Comparison of ENCODE assay signal across 8 mouse cellular contexts in the genomic region with DNA sequence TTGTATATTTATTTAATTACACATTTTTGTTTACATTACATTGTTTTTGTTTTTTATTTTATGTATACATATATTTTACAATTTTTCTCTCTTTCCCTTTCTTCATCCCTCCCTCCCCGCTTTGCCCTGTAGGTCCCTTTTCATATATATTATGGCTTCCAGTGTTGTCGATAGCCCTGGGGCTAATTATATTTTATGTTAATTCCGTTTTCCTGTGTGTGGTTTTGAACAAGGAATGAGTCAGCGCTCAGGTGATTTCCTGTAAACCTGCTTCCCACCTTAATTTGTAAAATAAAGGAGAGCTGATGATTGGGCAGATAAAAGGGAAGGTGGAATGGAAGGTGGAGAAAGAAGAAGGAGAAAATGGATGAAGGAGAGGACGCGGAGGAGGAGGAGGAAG. TPM values are rescaled to one million over a fixed set of nuclear protein-coding genes. Genes with fewer than 3 reads are reported as not detected.
DNase-seq lines count a peak whose midpoint lies in the region; ATAC-seq and TF ChIP-seq lines count a peak whose summit lies in the region.

A gene (plus strand): TSS at position 350 of the 400 bp plus-strand sequence.

- intact Hi-C loops in heart, postnatal 36 days (cut with DNase I) = no loop called here

- no peak for ATAC-seq in erythroid progenitor cell, adult 5-6 weeks (replicated peaks; ENCODE audit: low FRiP score, poor library complexity, severe bottlenecking)
- no peak for ATAC-seq in limb, embryonic 13.5 days (ENCODE audit: low FRiP score, low read depth)

- peak within 1 kb of the TSS; percentile 99 for H3K4me3 ChIP-seq in E14TG2a.4 (replicated peaks; ENCODE audit: low read length)
- H3K4me3 ChIP-seq in limb, embryonic 13.5 days = peak within 1 kb of the TSS; percentile 95
- H3K4me3 ChIP-seq in small intestine, adult 2 months (ENCODE audit: low read depth, low read length) = peak within 1 kb of the TSS; percentile 77

- H3K27me3 ChIP-seq in E14TG2a.4 (ENCODE audit: insufficient read depth, low read length) = no peaks in the 10 kb centered on the region
- no peaks in the 10 kb centered on the region for H3K27me3 ChIP-seq in limb, embryonic 13.5 days
- H3K27me3 ChIP-seq in small intestine, adult 2 months (ENCODE audit: control insufficient read depth, insufficient read depth, low read length) = no peaks in the 10 kb centered on the region

- no peaks in the 10 kb centered on the region for H3K9me3 ChIP-seq in E14TG2a.4 (ENCODE audit: low read length)
- H3K9me3 ChIP-seq in limb, embryonic 13.5 days = no peaks in the 10 kb centered on the region

- WGBS in limb, embryonic 13.5 days = 75% methylated on average over 6 of the region's 6 CpGs
- WGBS in small intestine, adult 2 months = 71% methylated on average over 6 of the region's 6 CpGs

- H3K4me2 ChIP-seq in limb, embryonic 13.5 days (replicated peaks) = peak within 1 kb of the TSS; percentile 67

- TF ChIP-seq CTCF in E14TG2a.4 (conservative IDR thresholded peaks at IDR 0.05; ENCODE audit: low read length) = no peak
- no peak for TF ChIP-seq CTCF in small intestine, adult 2 months (IDR thresholded peaks at IDR 0.05; ENCODE audit: extremely low read depth, insufficient read length, insufficient replicate concordance, low read depth, low read length)

- DNase-seq in 416B (ENCODE audit: low read depth) = peak; percentile 10
- DNase-seq in heart, postnatal 36 days = no peak
- DNase-seq in lung, postnatal 10 days = no peak
- DNase-seq in cerebellum, adult 9-10 months = no peak

- H3K4me1 ChIP-seq in E14TG2a.4 (replicated peaks; ENCODE audit: low read depth, low read length) = peaks cover 51% of the 10 kb centered on the region
- H3K4me1 ChIP-seq in limb, embryonic 13.5 days = peaks cover 11% of the 10 kb centered on the region
- H3K4me1 ChIP-seq in small intestine, adult 2 months (ENCODE audit: control insufficient read depth, insufficient read depth, insufficient read length, low read length) = peaks cover 2% of the 10 kb centered on the region; the same call in 1 of the 2 replicates

- peak within 1 kb of the TSS; percentile 98 for H3K9ac ChIP-seq in limb, embryonic 13.5 days

- TF ChIP-seq POLR2A in small intestine, adult 2 months (IDR thresholded peaks at IDR 0.05; ENCODE audit: low read depth, low read length) = no peak

- peak within 1 kb of the TSS; percentile 55; the same call in 1 of the 2 replicates for H3K27ac ChIP-seq in limb, embryonic 13.5 days
- H3K27ac ChIP-seq in small intestine, adult 2 months (ENCODE audit: insufficient read depth, low read depth, low read length) = peak within 1 kb of the TSS; percentile 67

- peaks cover 24% of the 10 kb centered on the region for H3K36me3 ChIP-seq in E14TG2a.4 (ENCODE audit: insufficient read depth, low read length)
- peaks cover 13% of the 10 kb centered on the region; the same call in 1 of the 2 replicates for H3K36me3 ChIP-seq in limb, embryonic 13.5 days
- H3K36me3 ChIP-seq in small intestine, adult 2 months (ENCODE audit: control insufficient read depth, insufficient read depth, low read length) = 0 out of 2 replicates have a peak, but pooled peaks cover 4% of the 10 kb centered on the region

RNA-seq across cellular contexts. Expression of the gene that starts here (rescaled TPM):
- 13.0 and 21.6 TPM in 2 replicates for total RNA-seq in erythroid progenitor cell, adult 5-6 weeks (2015; ENCODE audit: low replicate concordance)
- 11.4 and 51.8 TPM in 2 replicates for total RNA-seq in erythroid progenitor cell, adult 5-6 weeks (2017; ENCODE audit: low replicate concordance)
- 10 to 100 TPM; 71.5 to 72.8 TPM for total RNA-seq in heart, postnatal 36 days (2021)
- polyA plus RNA-seq in limb, embryonic 13.5 days (2015; fragmentation: Nextera tagmentation; extraction: Ambion mirVana) = 105 TPM in 2 replicates
- 12.9 and 36.3 TPM in 2 replicates for polyA plus RNA-seq in small intestine, adult 2 months (2012; rRNA removed)
